Mouse (Mus musculus): ENCODE results near the gene Fam133b. TPM values are rescaled to one million over a fixed set of nuclear protein-coding genes. Genes with fewer than 3 reads are reported as not detected.
"Not testable (repeated sequence)": the region's sequence is repeated elsewhere in the genome, so short reads cannot be mapped to it uniquely, and the experiment has no call there.

Gene Fam133b
- polyA plus RNA-seq, 1 experiment from 2014 or later: 32.5 TPM

GRCm38 (mm10) chr5:3527041-3527691 is 16.5 kb upstream of the Fam133b start:
- Histone ChIP-seq H3K36me3 (no peaks in the 10 kb centered on the region), H3K27ac (no peak overlapping the region), H3K27me3 (no peaks in the 10 kb centered on the region), H3K9me3 (no peaks in the 10 kb centered on the region), H3K4me2 (replicated peaks) (no peak overlapping the region), H3K4me1 (replicated peaks) (peaks cover 27% of the 10 kb centered on the region), H3K4me3 (replicated peaks) (no peak overlapping the region), H3K9ac (replicated peaks) (no peak overlapping the region)
- WGBS: 34% methylated on average over 5 of the region's 5 CpGs
- ATAC-seq: peak; percentile 56

GRCm38 (mm10) chr5:3529585-3530189 is 13.9 kb upstream of the Fam133b start:
- H3K4me1 ChIP-seq (replicated peaks): peaks cover 27% of the 10 kb centered on the region
- H3K9ac ChIP-seq (replicated peaks): no peak overlapping the region
- no peak overlapping the region for H3K4me3 ChIP-seq (replicated peaks)
- H3K27me3 ChIP-seq: no peaks in the 10 kb centered on the region
- peak; percentile 77 for ATAC-seq
- no peaks in the 10 kb centered on the region for H3K9me3 ChIP-seq
- no peak overlapping the region for H3K4me2 ChIP-seq (replicated peaks)
- WGBS: 58% methylated on average over 10 of the region's 10 CpGs
- no peaks in the 10 kb centered on the region for H3K36me3 ChIP-seq
- H3K27ac ChIP-seq: no peak overlapping the region; the same call in 1 of the 2 replicates

- H3K4me1 ChIP-seq (replicated peaks): peaks cover 26% of the 10 kb centered on the region
- not testable (repeated sequence) for H3K4me2 ChIP-seq (replicated peaks); H3K27ac ChIP-seq; H3K9me3 ChIP-seq; H3K27me3 ChIP-seq; H3K9ac ChIP-seq (replicated peaks); H3K36me3 ChIP-seq; H3K4me3 ChIP-seq (replicated peaks); ATAC-seq
Measured at GRCm38 (mm10) chr5:3532048-3532447, 11.6 kb upstream of the Fam133b start.

GRCm38 (mm10) chr5:3536592-3537212 is 6.9 kb upstream of the Fam133b start:
- no peak overlapping the region for H3K4me3 ChIP-seq (replicated peaks)
- H3K27me3 ChIP-seq: no peaks in the 10 kb centered on the region
- 70% methylated on average over 3 of the region's 3 CpGs for WGBS
- no peak overlapping the region for H3K27ac ChIP-seq
- H3K9ac ChIP-seq (replicated peaks): no peak overlapping the region
- no peaks in the 10 kb centered on the region for H3K36me3 ChIP-seq
- no peak overlapping the region for H3K4me2 ChIP-seq (replicated peaks)
- no peak for ATAC-seq
- H3K9me3 ChIP-seq: no peaks in the 10 kb centered on the region
- no peaks in the 10 kb centered on the region for H3K4me1 ChIP-seq (replicated peaks)

GRCm38 (mm10) chr5:3538505-3539472 is 4.8 kb upstream of the Fam133b start:
- ATAC-seq: no peak
- H3K4me2 ChIP-seq (replicated peaks): no peak overlapping the region
- H3K9me3 ChIP-seq: no peaks in the 10 kb centered on the region
- no peak overlapping the region for H3K4me3 ChIP-seq (replicated peaks)
- no peak overlapping the region for H3K27ac ChIP-seq
- no peaks in the 10 kb centered on the region for H3K36me3 ChIP-seq
- WGBS: 75% methylated on average over 11 of the region's 11 CpGs
- H3K9ac ChIP-seq (replicated peaks): no peak overlapping the region
- H3K27me3 ChIP-seq: no peaks in the 10 kb centered on the region
- H3K4me1 ChIP-seq (replicated peaks): no peaks in the 10 kb centered on the region

- WGBS: 84% methylated on average over 6 of the region's 6 CpGs
- Histone ChIP-seq H3K9me3 (no peaks in the 10 kb centered on the region), H3K9ac (replicated peaks) (no peak overlapping the region), H3K27me3 (no peaks in the 10 kb centered on the region), H3K4me2 (replicated peaks) (no peak overlapping the region), H3K27ac (no peak overlapping the region), H3K4me1 (replicated peaks) (peaks cover 19% of the 10 kb centered on the region), H3K36me3 (peaks cover 2% of the 10 kb centered on the region; the same call in 1 of the 2 replicates), H3K4me3 (replicated peaks) (no peak overlapping the region)
- no peak for ATAC-seq
Measured at GRCm38 (mm10) chr5:3541871-3542270, 1.8 kb upstream of the Fam133b start.

- H3K27me3 ChIP-seq: no peaks in the 10 kb centered on the region
- peak overlapping the region; percentile 92 for H3K4me3 ChIP-seq (replicated peaks)
- H3K27ac ChIP-seq: no peak overlapping the region
- no peaks in the 10 kb centered on the region for H3K9me3 ChIP-seq
- H3K4me2 ChIP-seq (replicated peaks): peak overlapping the region; percentile 77
- 9% methylated on average over 7 of the region's 7 CpGs for WGBS
- H3K9ac ChIP-seq (replicated peaks): peak overlapping the region; percentile 84
- H3K4me1 ChIP-seq (replicated peaks): peaks cover 21% of the 10 kb centered on the region
- peaks cover 7% of the 10 kb centered on the region for H3K36me3 ChIP-seq
- 0 out of 2 replicates have a peak, but pooled peaks have one; percentile 17 for ATAC-seq
Measured at GRCm38 (mm10) chr5:3544480-3544769, 792 bp downstream of the Fam133b start.

GRCm38 (mm10) chr5:3546226-3546625 is 2.6 kb downstream of the Fam133b start:
- Histone ChIP-seq H3K9me3 (no peaks in the 10 kb centered on the region), H3K4me2 (replicated peaks) (no peak overlapping the region), H3K27ac (no peak overlapping the region), H3K4me1 (replicated peaks) (peaks cover 21% of the 10 kb centered on the region), H3K4me3 (replicated peaks) (no peak overlapping the region), H3K27me3 (no peaks in the 10 kb centered on the region), H3K36me3 (peaks cover 7% of the 10 kb centered on the region), H3K9ac (replicated peaks) (no peak overlapping the region)
- WGBS: 100% methylated on average over 1 of the region's 1 CpGs
- ATAC-seq: no peak

- no peaks in the 10 kb centered on the region for H3K9me3 ChIP-seq
- 100% methylated on average over 1 of the region's 1 CpGs for WGBS
- H3K36me3 ChIP-seq: peaks cover 23% of the 10 kb centered on the region
- ATAC-seq: no peak
- H3K4me1 ChIP-seq (replicated peaks): peaks cover 3% of the 10 kb centered on the region; the same call in 1 of the 2 replicates
- H3K27ac ChIP-seq: no peak overlapping the region
- H3K4me3 ChIP-seq (replicated peaks): no peak overlapping the region
- H3K4me2 ChIP-seq (replicated peaks): no peak overlapping the region
- H3K27me3 ChIP-seq: no peaks in the 10 kb centered on the region
- no peak overlapping the region for H3K9ac ChIP-seq (replicated peaks)
Measured at GRCm38 (mm10) chr5:3551481-3551880, 7.8 kb downstream of the Fam133b start.

GRCm38 (mm10) chr5:3554198-3554597 is 10.6 kb downstream of the Fam133b start:
- Histone ChIP-seq H3K36me3 (peaks cover 35% of the 10 kb centered on the region), H3K27me3 (no peaks in the 10 kb centered on the region), H3K4me2 (replicated peaks) (no peak overlapping the region), H3K4me3 (replicated peaks) (no peak overlapping the region), H3K27ac (no peak overlapping the region), H3K4me1 (replicated peaks) (no peaks in the 10 kb centered on the region), H3K9me3 (no peaks in the 10 kb centered on the region), H3K9ac (replicated peaks) (no peak overlapping the region)
- no peak for ATAC-seq
- 93% methylated on average over 2 of the region's 2 CpGs for WGBS

GRCm38 (mm10) chr5:3571266-3571665 is 27.6 kb downstream of the Fam133b start, which contains the start of gene 1700109H08Rik:
Gene 1700109H08Rik (plus strand): TSS chr5:3571566.
- H3K27ac ChIP-seq: no peak within 1 kb of the TSS
- H3K9ac ChIP-seq (replicated peaks): no peak within 1 kb of the TSS
- no peaks in the 10 kb centered on the region for H3K27me3 ChIP-seq
- H3K4me2 ChIP-seq (replicated peaks): no peak within 1 kb of the TSS
- H3K36me3 ChIP-seq: peaks cover 89% of the 10 kb centered on the region
- H3K4me3 ChIP-seq (replicated peaks): no peak within 1 kb of the TSS
- no peaks in the 10 kb centered on the region for H3K4me1 ChIP-seq (replicated peaks)
- H3K9me3 ChIP-seq: peaks cover 6% of the 10 kb centered on the region; the same call in 1 of the 2 replicates
- ATAC-seq: no peak
- 96% methylated on average over 4 of the region's 4 CpGs for WGBS
